Mouse (Mus musculus): ENCODE measurements around the gene Sgcd.

DNA sequence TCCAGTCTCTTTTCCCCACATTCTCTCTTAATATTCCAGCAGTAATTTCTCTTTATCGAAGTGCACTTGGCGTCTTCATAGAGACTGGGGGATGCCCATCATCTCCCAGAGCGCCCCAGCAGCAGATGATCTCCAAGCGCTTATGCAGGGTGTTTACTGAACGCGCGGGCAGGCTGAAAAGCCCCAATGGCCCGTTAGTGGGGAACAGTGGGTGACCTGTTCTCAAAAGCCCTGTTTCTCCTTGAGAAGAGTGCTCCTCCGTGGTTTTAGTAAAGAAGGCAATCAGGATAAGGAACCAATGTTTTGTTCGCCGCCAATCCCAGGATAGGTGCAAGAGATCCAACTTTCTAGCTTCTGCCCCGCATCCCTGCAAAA lies 889 bp downstream of the Sgcd start:
- TF ChIP-seq POLR2A (IDR thresholded peaks at IDR 0.05; ENCODE audit: low read depth, low read length) (no peak), CTCF (IDR thresholded peaks at IDR 0.05; ENCODE audit: extremely low read depth, insufficient read length, insufficient replicate concordance, low read depth, low read length) (no peak)

All from small intestine, adult 2 months (tissue).